Mouse (Mus musculus) liver (tissue): ENCODE data around the gene Tars.

ENCODE experiments used
- DNase-seq: peaks from one replicate; pipeline ENCODE4 v3.0.0-alpha.2; 2020; ENCODE audit warnings: mixed read lengths

The Tars gene

DNA sequence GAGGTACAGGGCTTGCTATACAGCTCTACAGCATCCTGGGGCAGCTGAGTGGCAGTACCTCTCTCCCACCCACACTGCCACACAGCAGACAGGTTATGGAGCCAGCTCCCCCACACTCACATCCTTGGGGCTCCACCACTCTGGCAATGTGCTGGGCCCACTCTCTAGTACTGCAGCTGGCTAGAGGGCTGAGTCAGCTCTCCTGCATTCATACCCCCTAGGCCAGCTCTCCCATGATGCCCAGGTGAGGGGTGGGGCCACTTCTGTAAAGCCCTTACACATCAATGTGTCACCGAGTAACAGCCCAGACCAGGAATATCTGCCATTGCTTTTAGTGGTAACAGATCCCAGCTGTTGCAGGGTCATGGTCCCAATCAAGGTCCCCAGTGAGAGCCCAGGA, 38.6 kb downstream of the Tars start:
- DNase-seq = no peak

DNA sequence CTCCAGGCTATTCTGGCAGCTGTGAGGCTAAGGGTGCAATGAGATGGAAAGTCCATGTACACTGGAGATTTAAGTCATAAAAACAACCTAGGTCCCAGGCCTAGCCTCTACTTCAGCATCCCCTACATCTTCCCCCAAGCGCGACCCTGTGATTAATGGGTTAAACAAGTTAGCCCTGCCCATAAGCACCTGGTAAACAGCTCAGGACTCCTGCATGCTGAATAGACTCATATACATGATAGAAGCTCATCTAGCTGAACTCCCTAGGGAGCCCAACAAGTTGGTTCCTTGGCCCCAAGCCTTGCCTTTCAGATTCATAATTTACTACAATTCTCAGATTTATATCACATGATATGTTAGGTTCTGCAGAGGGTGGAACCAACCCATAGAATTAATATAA, 42.0 kb downstream of the Tars start:
- no peak for DNase-seq

DNA sequence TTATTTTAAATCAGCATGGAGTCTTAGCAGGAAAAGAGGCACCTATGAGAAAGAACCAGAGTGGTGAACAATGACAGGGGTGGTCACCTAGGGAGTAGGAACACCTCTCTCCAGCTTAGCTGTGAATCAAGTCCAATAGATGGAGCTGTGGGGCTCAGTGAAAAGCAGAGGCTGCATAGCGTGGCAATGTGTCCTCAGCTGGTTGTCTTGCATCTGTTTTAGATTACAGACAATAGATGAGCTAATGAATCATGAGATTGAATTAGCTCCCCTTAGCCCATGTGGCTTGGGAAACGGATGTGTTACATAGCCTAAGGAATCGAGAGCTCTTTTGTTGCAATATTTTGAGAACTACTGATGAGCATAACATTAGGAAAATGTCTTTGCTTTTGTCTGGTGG, 43.6 kb downstream of the Tars start:
- no peak for DNase-seq

- DNase-seq = no peak
These were observed 59.8 kb downstream of the Tars start for GRCm38 (mm10) chr15:11339467-11340180.
